Mouse (Mus musculus) forebrain, embryonic 13.5 days (tissue): Measurements from ENCODE around the gene Tecpr2. TPM values are rescaled to one million over a fixed set of nuclear protein-coding genes. Genes with fewer than 3 reads are reported as not detected.
"Not testable (repeated sequence)": the region's sequence is repeated elsewhere in the genome, so short reads cannot be mapped to it uniquely, and the experiment has no call there.

Experiments
- ATAC-seq: fragments of 200-750 bp; cut with Nextera tagmentation; 2 replicates; pipeline ENCODE4 v1.8.0; 2017
- H3K27ac ChIP-seq: fragments of 300-500 bp; sonication (generic); 2 replicates; pipeline ENCODE4 v1.5.1; 2015; ENCODE audit warnings: inconsistent platforms, mild to moderate bottlenecking, moderate library complexity
- H3K27me3 ChIP-seq: fragments of 300-500 bp; sonication (generic); 2 replicates; pipeline ENCODE4 v1.6.1; 2015; ENCODE audit warnings: mild to moderate bottlenecking, inconsistent platforms
- H3K36me3 ChIP-seq: fragments of 300-500 bp; sonication (generic); 2 replicates; pipeline ENCODE4 v1.6.1; 2015; ENCODE audit warnings: mild to moderate bottlenecking, inconsistent platforms; ENCODE audit not compliant: poor library complexity, severe bottlenecking
- H3K4me1 ChIP-seq: fragments of 300-500 bp; sonication (generic); 2 replicates; pipeline ENCODE4 v1.6.1; 2015; ENCODE audit warnings: inconsistent platforms
- H3K4me2 ChIP-seq: fragments of 300-500 bp; sonication (generic); 2 replicates; pipeline ENCODE4 v1.6.1; 2015; ENCODE audit warnings: inconsistent platforms, mild to moderate bottlenecking, moderate library complexity
- H3K4me3 ChIP-seq: fragments of 300-500 bp; sonication (generic); 2 replicates; pipeline ENCODE4 v1.5.1; 2015; ENCODE audit warnings: mild to moderate bottlenecking, inconsistent platforms
- H3K9ac ChIP-seq: fragments of 300-500 bp; sonication (generic); 2 replicates; pipeline ENCODE4 v1.6.1; 2015; ENCODE audit warnings: mild to moderate bottlenecking, inconsistent platforms
- H3K9me3 ChIP-seq: fragments of 300-500 bp; sonication (generic); replicated peaks from 2 replicates; pipeline ENCODE4 v1.6.1; 2016; ENCODE audit warnings: inconsistent platforms
- WGBS: fragments of 180-500 bp; shearing (Covaris S2); methylation state at CpG from one replicate; pipeline ENCODE4 v1.1.7; 2015; 5-methylcytosine and 5-hydroxymethylcytosine counted together
- polyA plus RNA-seq: library from polyadenylated mRNA; unstranded; fragments of >200 nt; fragmentation: Nextera tagmentation; extraction: Ambion mirVana; gene quantifications from 2 replicates; pipeline ENCODE4 v1.2.1, GENCODE M21; 2015

Gene Tecpr2
- polyA plus RNA-seq, 1 experiment from 2014 or later: 5.4 TPM

DNA sequence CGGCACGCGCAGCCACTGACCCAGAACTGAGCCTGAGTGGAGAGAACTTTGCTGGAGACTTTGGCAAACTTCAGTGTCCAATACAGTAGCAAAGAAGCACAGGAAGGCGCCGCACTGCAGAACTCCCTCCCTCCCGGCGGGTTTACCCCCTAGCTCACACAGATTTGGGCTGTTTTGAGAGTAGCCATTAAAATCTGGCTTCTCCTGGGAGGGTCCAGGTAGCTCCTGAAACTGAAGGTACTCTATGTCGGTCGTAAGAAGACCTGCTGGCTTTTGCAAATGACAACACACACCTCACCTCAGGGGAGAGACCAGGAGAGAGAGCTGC, 38.2 kb upstream of the Tecpr2 start:
- WGBS: 16% methylated on average over 9 of the region's 9 CpGs

DNA sequence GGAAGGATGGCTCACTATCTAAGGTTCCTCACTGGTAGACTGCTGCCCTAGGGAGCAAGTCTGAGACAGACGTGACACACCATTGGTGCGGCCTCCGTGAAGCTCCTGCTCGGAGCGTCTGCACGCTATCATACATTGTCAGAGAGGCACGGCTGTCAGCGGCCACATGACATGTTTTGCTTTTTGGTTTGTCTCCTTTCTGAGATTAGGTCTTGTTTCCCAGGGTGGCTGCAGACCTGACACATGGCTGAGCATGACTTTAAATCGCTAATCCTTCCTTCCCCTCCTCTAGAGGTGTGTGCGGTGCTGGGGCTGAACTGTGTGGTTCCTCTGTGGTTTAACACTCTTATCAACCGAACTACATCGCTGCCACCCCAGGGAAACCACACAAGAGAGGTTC, 37.6 kb upstream of the Tecpr2 start:
- no peak for ATAC-seq
- 85% methylated on average over 12 of the region's 12 CpGs for WGBS
- Histone ChIP-seq H3K36me3 (peaks cover 15% of the 10 kb centered on the region), H3K27me3 (peaks cover 16% of the 10 kb centered on the region), H3K4me1 (peaks cover 13% of the 10 kb centered on the region), H3K27ac (no peak overlapping the region), H3K9me3 (no peaks in the 10 kb centered on the region), H3K9ac (no peak overlapping the region), H3K4me3 (no peak overlapping the region; the same call in 1 of the 2 replicates), H3K4me2 (peak overlapping the region; percentile 76)

More for the DNA sequence above, 38.2 kb upstream of the Tecpr2 start:
- H3K9me3 ChIP-seq: no peaks in the 10 kb centered on the region
- H3K36me3 ChIP-seq: peaks cover 9% of the 10 kb centered on the region
- H3K27me3 ChIP-seq: peaks cover 21% of the 10 kb centered on the region
- H3K4me3 ChIP-seq: peak overlapping the region; percentile 84
- peaks cover 18% of the 10 kb centered on the region for H3K4me1 ChIP-seq
- peak overlapping the region; percentile 85 for H3K9ac ChIP-seq
- H3K4me2 ChIP-seq: peak overlapping the region; percentile 76
- ATAC-seq: 0 out of 2 replicates have a peak, but pooled peaks have one; percentile 6
- H3K27ac ChIP-seq: no peak overlapping the region

DNA sequence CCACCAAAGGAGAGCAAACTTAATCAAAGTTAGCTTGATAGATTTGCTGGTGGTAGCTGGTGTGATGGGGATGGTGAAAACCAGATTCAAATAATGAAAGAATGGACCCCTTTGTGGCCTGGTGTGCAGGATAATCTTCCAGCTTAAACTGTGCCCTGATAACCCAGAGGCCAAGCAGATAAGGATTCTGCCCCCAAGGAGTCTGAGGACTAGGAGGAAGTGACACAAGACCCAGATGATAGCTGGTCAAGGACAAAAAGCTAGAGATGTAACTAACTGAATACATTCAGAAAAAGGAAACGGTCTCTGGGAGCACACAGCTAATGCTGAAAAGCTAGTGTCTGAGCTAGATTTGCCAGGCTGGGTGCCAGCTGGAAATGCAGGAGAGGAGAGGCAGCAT, 37.1 kb upstream of the Tecpr2 start:
- no peak for ATAC-seq
- Histone ChIP-seq H3K4me3 (no peak overlapping the region), H3K27ac (no peak overlapping the region), H3K4me1 (peaks cover 10% of the 10 kb centered on the region), H3K36me3 (peaks cover 16% of the 10 kb centered on the region), H3K9me3 (no peaks in the 10 kb centered on the region), H3K4me2 (no peak overlapping the region), H3K27me3 (peaks cover 11% of the 10 kb centered on the region), H3K9ac (no peak overlapping the region)
- WGBS: 96% methylated on average over 1 of the region's 1 CpGs

DNA sequence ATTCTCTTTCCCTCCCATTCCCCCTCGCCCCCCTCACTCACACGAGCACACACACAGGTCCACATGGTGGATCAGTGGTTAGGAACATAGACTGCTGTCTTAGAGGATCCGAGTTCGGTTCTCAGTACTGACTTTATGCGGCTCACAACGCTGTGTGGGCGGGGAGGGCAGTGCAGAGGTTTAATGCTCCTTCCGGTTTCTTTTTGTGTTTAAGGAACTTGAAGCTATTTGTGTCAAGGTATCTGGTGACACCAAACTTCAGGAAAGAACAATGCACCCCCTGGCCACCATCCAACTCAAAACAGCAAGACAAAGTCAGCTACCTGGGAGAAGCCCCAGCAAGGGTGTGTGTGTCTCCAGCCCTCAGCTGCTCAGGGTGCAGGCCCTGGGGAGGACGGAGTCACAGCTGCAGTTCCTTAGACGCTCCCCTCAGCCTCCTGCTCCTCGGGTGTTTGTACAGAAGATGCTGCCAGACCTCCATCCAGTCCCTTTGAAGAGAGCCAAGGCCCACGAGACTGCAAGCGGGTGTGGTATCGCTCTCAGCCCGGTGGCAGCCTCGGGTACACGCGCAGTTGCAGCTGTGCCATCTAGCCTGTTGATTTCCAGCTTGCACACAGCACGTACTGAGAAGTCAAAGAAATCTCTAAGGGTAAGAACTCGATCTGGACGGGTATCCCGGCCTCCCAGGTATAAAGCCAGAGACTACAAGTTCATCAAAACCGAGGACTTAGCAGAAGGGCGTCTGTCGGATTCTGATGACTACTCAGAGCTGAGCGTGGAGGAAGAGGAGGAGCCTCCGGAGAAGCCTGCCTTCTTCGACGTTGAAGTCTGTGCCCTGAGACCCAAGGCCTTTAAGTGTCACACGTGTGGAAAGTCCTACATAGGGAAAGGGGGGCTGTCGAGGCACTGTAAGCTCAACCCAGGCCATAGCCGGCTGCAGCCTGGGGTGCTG, 34.0 kb upstream of the Tecpr2 start:
- Histone ChIP-seq H3K4me3 (no peak overlapping the region), H3K9me3 (no peaks in the 10 kb centered on the region), H3K27me3 (no peaks in the 10 kb centered on the region), H3K4me1 (peaks cover 10% of the 10 kb centered on the region), H3K9ac (peak overlapping the region; percentile 8; the same call in 1 of the 2 replicates), H3K36me3 (peaks cover 25% of the 10 kb centered on the region), H3K27ac (no peak overlapping the region), H3K4me2 (no peak overlapping the region)
- ATAC-seq: no peak
- 88% methylated on average over 32 of the region's 32 CpGs for WGBS

DNA sequence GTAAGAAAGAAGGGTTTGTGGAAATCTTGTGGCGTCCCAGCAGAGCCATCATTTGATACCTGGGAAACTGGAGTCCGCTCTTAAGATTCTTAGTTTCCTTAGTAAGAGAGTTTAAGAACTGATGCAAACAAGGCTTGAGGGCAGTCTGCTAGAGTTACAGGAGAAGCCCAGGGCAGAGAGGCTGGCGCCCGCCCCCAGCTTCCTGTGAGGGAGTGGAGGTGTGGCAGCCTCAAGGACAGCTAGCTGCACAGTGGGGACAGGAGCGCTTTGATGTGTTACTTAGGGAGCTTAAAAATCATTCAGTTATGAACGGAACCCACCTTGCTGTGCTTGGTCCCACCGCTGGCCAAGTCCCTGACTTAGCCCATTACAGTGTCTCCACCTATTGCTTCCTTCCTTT, 31.9 kb upstream of the Tecpr2 start:
- no peak for ATAC-seq
- no peak overlapping the region for H3K9ac ChIP-seq
- 92% methylated on average over 7 of the region's 7 CpGs for WGBS
- H3K36me3 ChIP-seq: peaks cover 33% of the 10 kb centered on the region
- H3K27me3 ChIP-seq: no peaks in the 10 kb centered on the region
- H3K9me3 ChIP-seq: no peaks in the 10 kb centered on the region
- H3K4me1 ChIP-seq: no peaks in the 10 kb centered on the region
- H3K4me3 ChIP-seq: no peak overlapping the region
- H3K27ac ChIP-seq: no peak overlapping the region
- H3K4me2 ChIP-seq: no peak overlapping the region

DNA sequence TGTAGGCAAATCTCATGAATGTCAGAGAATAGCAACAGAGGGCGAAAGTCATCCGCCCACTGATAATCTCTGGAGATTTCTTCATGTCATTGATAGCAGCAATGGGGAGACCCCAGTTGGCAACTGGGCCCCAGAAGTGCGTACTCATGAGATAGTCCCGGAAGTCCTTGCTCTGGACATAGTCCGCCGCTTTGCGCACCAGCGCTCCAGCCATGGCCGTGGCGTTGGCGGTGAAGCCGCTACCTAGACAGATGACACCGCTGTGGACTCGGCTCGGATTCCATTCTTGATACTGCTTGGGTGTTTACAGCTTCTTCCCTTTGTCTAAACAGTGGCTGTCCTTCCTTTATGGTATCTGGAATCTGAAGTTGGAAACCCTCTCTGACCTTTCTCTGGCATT, 30.4 kb upstream of the Tecpr2 start:
- 95% methylated on average over 15 of the region's 15 CpGs for WGBS
- not testable (repeated sequence) for H3K4me1 ChIP-seq, H3K9ac ChIP-seq, H3K9me3 ChIP-seq, H3K4me2 ChIP-seq, H3K4me3 ChIP-seq, ATAC-seq, H3K27me3 ChIP-seq, H3K27ac ChIP-seq
- H3K36me3 ChIP-seq: peaks cover 36% of the 10 kb centered on the region

DNA sequence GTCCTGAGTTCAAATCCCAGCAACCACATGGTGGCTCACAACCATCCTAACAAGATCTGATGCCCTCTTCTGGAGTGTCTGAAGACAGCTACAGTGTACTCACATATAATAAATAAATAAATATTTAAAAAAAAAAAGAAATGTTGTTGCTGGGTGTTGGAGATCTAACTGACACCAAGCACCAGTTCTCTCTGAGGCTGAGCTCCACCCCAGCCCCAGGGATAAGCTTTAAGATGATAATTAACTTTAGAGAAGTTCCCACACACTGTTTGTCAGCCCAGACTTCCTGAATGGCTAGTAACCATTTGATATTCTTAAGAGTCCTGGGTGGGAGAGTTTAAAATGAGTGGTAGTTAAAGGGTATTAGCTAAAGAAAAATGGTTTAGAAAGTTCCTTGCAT, 28.8 kb upstream of the Tecpr2 start:
- Histone ChIP-seq H3K36me3 (peaks cover 33% of the 10 kb centered on the region), H3K27ac (no peak overlapping the region), H3K4me1 (no peaks in the 10 kb centered on the region), H3K9ac (no peak overlapping the region), H3K4me3 (no peak overlapping the region), H3K27me3 (no peaks in the 10 kb centered on the region), H3K9me3 (no peaks in the 10 kb centered on the region), H3K4me2 (no peak overlapping the region)
- no peak for ATAC-seq

DNA sequence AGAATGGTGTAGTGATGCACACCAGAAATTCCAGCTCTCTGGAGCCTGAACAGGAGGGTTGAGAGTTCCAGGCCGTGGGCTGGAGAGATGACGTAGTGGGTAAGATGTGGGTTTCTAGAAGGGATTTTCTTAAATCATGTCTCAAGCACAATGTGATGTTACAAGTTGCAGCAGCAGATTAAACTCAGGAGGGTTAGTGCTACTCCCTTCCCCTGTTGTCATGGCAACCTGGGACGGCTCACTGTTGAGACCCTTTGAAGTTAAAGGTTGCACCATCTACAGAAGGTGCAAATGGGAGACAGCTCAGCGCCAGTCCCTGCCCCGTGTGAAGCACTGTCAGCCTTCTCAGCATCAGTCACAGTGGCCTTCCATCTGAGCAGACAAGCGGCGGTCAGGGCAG, 27.8 kb upstream of the Tecpr2 start:
- Histone ChIP-seq H3K4me3 (no peak overlapping the region), H3K9ac (no peak overlapping the region), H3K36me3 (peaks cover 30% of the 10 kb centered on the region), H3K4me2 (no peak overlapping the region), H3K4me1 (no peaks in the 10 kb centered on the region), H3K27me3 (no peaks in the 10 kb centered on the region), H3K9me3 (no peaks in the 10 kb centered on the region), H3K27ac (no peak overlapping the region)
- 56% methylated on average over 7 of the region's 7 CpGs for WGBS
- ATAC-seq: no peak

DNA sequence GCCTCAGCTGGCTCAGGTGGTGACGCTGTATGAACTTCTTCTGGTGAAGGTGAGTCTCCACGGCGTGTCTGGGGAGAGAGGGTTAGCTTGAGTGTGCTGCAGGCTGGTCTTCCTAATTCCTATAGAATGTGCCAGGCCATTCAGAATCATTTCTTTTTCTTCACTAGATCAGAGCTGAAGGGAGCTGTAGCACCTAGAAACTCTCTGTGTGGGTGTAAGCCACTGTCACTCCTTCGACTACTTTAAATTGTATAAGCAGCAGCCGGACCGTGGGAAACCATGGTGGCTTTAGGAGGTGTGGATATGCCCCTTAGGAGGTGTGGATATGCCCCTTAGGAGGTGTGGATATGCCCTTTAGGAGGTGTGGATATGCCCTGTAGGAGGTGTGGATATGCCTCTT, 25.1 kb upstream of the Tecpr2 start:
- Histone ChIP-seq H3K4me3 (no peak overlapping the region), H3K27me3 (no peaks in the 10 kb centered on the region), H3K9ac (no peak overlapping the region), H3K4me1 (no peaks in the 10 kb centered on the region), H3K36me3 (peaks cover 46% of the 10 kb centered on the region), H3K27ac (no peak overlapping the region), H3K9me3 (no peaks in the 10 kb centered on the region), H3K4me2 (no peak overlapping the region)
- ATAC-seq: no peak
- WGBS: 93% methylated on average over 6 of the region's 6 CpGs

DNA sequence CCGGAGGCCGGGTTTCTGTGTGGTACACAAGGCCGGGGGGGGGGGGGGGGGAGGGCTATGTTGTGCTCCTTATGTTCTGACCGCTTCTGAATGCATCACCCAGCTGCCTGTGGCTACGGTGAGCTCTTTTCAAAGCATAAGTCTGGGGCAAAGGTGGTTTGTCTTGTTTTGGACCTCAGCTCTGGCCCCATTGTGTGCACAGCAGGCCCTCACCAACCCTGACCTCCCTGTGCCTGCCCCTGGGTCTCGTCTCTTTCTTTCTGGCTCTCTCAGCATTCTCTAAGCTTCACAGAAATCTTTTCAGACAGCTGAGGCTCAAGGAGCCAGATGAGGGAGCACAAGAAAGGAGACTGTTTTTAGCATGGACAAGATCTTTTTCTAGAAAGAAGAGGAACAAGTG, 23.5 kb upstream of the Tecpr2 start:
- Histone ChIP-seq H3K4me2 (no peak overlapping the region), H3K9ac (no peak overlapping the region), H3K27ac (0 out of 2 replicates have a peak overlapping the region, but pooled peaks have one; percentile 35), H3K4me3 (no peak overlapping the region), H3K36me3 (peaks cover 54% of the 10 kb centered on the region), H3K9me3 (no peaks in the 10 kb centered on the region), H3K27me3 (no peaks in the 10 kb centered on the region), H3K4me1 (no peaks in the 10 kb centered on the region)
- WGBS: 31% methylated on average over 4 of the region's 6 CpGs
- ATAC-seq: no peak

DNA sequence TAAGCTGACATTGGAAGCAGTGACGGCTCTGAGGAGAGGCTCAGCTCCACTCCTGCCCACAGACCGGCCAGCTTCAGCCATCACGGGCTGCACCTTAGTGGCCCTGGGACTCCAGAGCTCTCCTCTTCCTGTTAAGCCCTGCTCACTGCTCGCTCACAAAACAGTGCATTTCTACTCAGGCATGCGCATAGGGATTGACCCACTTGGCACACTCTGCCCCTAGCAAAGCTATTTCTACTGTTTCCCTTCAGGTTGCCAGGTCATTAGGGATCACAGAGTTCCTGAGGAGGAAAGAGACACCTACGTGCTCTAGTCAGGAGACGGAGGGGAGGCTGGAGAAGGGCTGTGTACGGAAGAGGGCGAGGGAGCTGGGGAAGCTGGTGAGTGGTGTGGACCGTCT, 23.1 kb upstream of the Tecpr2 start:
- no peak for ATAC-seq
- Histone ChIP-seq H3K27ac (0 out of 2 replicates have a peak overlapping the region, but pooled peaks have one; percentile 35), H3K4me2 (no peak overlapping the region)

DNA sequence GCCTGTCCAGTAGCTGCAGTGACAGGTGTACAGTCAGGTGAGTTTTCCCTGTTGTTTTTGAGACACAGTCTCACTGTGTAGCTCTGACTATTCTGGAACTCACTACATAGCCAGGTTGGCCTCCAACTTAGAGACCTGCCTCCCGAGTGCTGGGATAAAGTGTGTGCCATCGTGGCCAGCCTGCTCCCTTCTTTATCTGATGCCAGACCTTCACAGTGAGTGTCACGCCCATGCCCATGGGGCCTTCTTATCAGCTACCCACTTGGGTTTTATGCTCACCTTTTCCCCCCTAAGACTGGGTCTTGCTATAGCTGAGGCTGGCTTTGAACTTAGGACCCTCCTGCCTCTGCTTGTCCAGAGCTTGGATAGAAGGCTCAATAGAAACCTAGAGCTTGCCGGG, 19.0 kb upstream of the Tecpr2 start:
- Histone ChIP-seq H3K4me1 (no peaks in the 10 kb centered on the region), H3K4me3 (no peak overlapping the region), H3K9me3 (no peaks in the 10 kb centered on the region), H3K27me3 (no peaks in the 10 kb centered on the region), H3K27ac (no peak overlapping the region), H3K9ac (no peak overlapping the region), H3K36me3 (peaks cover 86% of the 10 kb centered on the region), H3K4me2 (no peak overlapping the region)
- WGBS: 88% methylated on average over 4 of the region's 4 CpGs
- ATAC-seq: no peak

More for the DNA sequence above, 23.1 kb upstream of the Tecpr2 start:
- no peak overlapping the region for H3K4me3 ChIP-seq
- no peaks in the 10 kb centered on the region for H3K27me3 ChIP-seq
- peaks cover 57% of the 10 kb centered on the region for H3K36me3 ChIP-seq
- H3K9me3 ChIP-seq: no peaks in the 10 kb centered on the region
- no peak overlapping the region for H3K9ac ChIP-seq
- 66% methylated on average over 10 of the region's 10 CpGs for WGBS
- H3K4me1 ChIP-seq: no peaks in the 10 kb centered on the region

DNA sequence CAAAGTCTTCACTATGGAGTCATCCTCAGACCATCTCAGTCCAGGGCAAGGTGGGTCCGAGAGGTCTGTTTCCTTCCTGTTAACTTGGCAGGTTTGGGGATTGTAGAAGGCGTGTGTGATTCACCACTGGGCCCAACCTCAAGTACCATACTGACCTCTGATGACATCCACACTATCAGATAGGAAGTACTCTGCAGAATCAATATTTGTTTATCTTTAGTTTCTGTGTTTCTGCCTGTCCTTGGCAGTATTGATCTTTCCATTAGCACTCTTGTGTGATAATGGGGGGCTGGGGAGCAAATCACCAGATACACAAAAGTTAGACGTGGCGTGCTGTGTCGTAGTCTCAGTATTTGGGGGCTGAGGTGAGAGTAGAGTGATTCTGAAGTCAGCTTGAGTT, 17.8 kb upstream of the Tecpr2 start:
- 95% methylated on average over 5 of the region's 5 CpGs for WGBS
- H3K4me3 ChIP-seq: no peak overlapping the region
- H3K4me2 ChIP-seq: no peak overlapping the region
- no peaks in the 10 kb centered on the region for H3K9me3 ChIP-seq
- H3K36me3 ChIP-seq: peaks cover 90% of the 10 kb centered on the region
- no peaks in the 10 kb centered on the region for H3K4me1 ChIP-seq
- no peak overlapping the region for H3K9ac ChIP-seq
- H3K27me3 ChIP-seq: no peaks in the 10 kb centered on the region
- no peak overlapping the region for H3K27ac ChIP-seq
- ATAC-seq: no peak
